Mouse (Mus musculus) ES-E14 (cell line): ENCODE results near the gene Rapgef2. TPM values are rescaled to one million over a fixed set of nuclear protein-coding genes. Genes with fewer than 3 reads are reported as not detected.

Experiments used
- DNase-seq: peaks from one replicate; pipeline ENCODE4 v3.0.0-alpha.2; 2013; ENCODE audit warnings: low read depth, low spot score
- H3K27ac ChIP-seq: 2 replicates; pipeline ENCODE4 v1.5.1; 2012; ENCODE audit warnings: low read depth, mild to moderate bottlenecking, low read length, moderate library complexity, mixed read lengths; ENCODE audit not compliant: poor library complexity, insufficient read depth, severe bottlenecking
- H3K36me3 ChIP-seq: 2 replicates; pipeline ENCODE4 v1.6.1; 2012; ENCODE audit warnings: mild to moderate bottlenecking, low read length, moderate library complexity, mixed read lengths; ENCODE audit not compliant: control insufficient read depth, poor library complexity, insufficient read depth, severe bottlenecking
- H3K4me1 ChIP-seq, 2 experiments: fragments of 150-350 bp in 1 of 2; sonication (generic) in 1 of 2; 2 replicates each; pipeline ENCODE4 v1.6.1; 2012; ENCODE audit warnings: low read length in 2 of 2, mild to moderate bottlenecking in 1 of 2, mixed read lengths in 1 of 2; ENCODE audit not compliant: control insufficient read depth in 2 of 2, insufficient read depth in 2 of 2, poor library complexity in 1 of 2
- H3K4me3 ChIP-seq, 2 experiments: fragments of 150-350 bp in 1 of 2; sonication (generic) in 1 of 2; 2 replicates each; pipeline ENCODE4 v1.5.1; 2012; ENCODE audit warnings: low read length in 2 of 2, low read depth in 1 of 2, mild to moderate bottlenecking in 1 of 2, mixed read lengths in 1 of 2; ENCODE audit not compliant: insufficient read depth in 1 of 2, poor library complexity in 1 of 2, severe bottlenecking in 1 of 2
- H3K9ac ChIP-seq: 2 replicates; pipeline ENCODE4 v1.6.1; 2012; ENCODE audit warnings: low read depth, mild to moderate bottlenecking, low read length, mixed read lengths; ENCODE audit not compliant: poor library complexity, insufficient read depth, severe bottlenecking
- H3K9me3 ChIP-seq: fragments of 150-350 bp; sonication (generic); 2 replicates; pipeline ENCODE4 v1.6.1; 2012; ENCODE audit warnings: low read depth, mild to moderate bottlenecking, low read length; ENCODE audit not compliant: control insufficient read depth, insufficient read depth
- CHD2 ChIP-seq: IDR thresholded peaks from 2 replicates; pipeline ENCODE4 v1.6.1; 2014; ENCODE audit warnings: mild to moderate bottlenecking, low read depth, low read length, inconsistent platforms
- HCFC1 ChIP-seq: IDR thresholded peaks from 2 replicates; pipeline ENCODE4 v1.6.1; 2012; ENCODE audit warnings: low read length, inconsistent platforms, borderline replicate concordance; ENCODE audit not compliant: insufficient read depth
- MAFK ChIP-seq: IDR thresholded peaks from 2 replicates; pipeline ENCODE4 v1.6.1; 2014; ENCODE audit warnings: mild to moderate bottlenecking, low read depth, low read length, inconsistent platforms; ENCODE audit not compliant: insufficient read depth
- ZC3H11A ChIP-seq: IDR thresholded peaks from 2 replicates; pipeline ENCODE4 v1.6.1; 2012; ENCODE audit warnings: low read depth, mild to moderate bottlenecking, inconsistent platforms, low read length, borderline replicate concordance
- ZNF384 ChIP-seq: IDR thresholded peaks from 2 replicates; pipeline ENCODE4 v1.6.1; 2012; ENCODE audit warnings: low read depth, low read length, inconsistent platforms
- in situ Hi-C, 2 experiments: fragments of 600-800 bp; cut with MboI; formaldehyde crosslinking; loops; one replicate each; pipeline ENCODE4 v1.15.1; 2025; ENCODE audit warnings: low sequenced_read_pairs in 2 of 2, inconsistent platforms in 1 of 2; ENCODE audit not compliant: unreplicated experiment in 2 of 2
- total RNA-seq: library from RNA; depleted of rRNA; stranded (reverse); fragments of 300-350 nt; gene quantifications from 2 replicates; pipeline ENCODE4 v1.2.3, GENCODE M21; 2012

Gene Rapgef2
- total RNA-seq, 1 experiment, result 12.0 TPM

GRCm38 (mm10) chr3:79242922-79243705, 43.2 kb downstream of the Rapgef2 start:
- H3K27ac ChIP-seq, result no peak overlapping the region
- TF ChIP-seq MAFK (no peak), HCFC1 (no peak), CHD2 (no peak), ZNF384 (no peak), ZC3H11A (no peak)
- no peaks in the 10 kb centered on the region for H3K36me3 ChIP-seq
- no peak for DNase-seq
- in situ Hi-C loops, result no loop called here
- H3K4me3 ChIP-seq, result no peak overlapping the region
- H3K9ac ChIP-seq, result no peak overlapping the region
- H3K9me3 ChIP-seq, result no peaks in the 10 kb centered on the region
- H3K4me1 ChIP-seq, result peaks cover 4 to 8% of the 10 kb centered on the region in 2 experiments; a peak in 3 of 4 replicates

GRCm38 (mm10) chr3:79242298-79242697, 44.0 kb downstream of the Rapgef2 start:
- no peak for DNase-seq
- in situ Hi-C loops, result no loop called here
- TF ChIP-seq CHD2, result no peak
- TF ChIP-seq HCFC1, result no peak
- Histone ChIP-seq H3K27ac (no peak overlapping the region), H3K9me3 (no peaks in the 10 kb centered on the region), H3K4me1 (peaks cover 8 to 9% of the 10 kb centered on the region in 2 experiments; a peak in 3 of 4 replicates), H3K9ac (no peak overlapping the region), H3K36me3 (no peaks in the 10 kb centered on the region), H3K4me3 (no peak overlapping the region)

DNA sequence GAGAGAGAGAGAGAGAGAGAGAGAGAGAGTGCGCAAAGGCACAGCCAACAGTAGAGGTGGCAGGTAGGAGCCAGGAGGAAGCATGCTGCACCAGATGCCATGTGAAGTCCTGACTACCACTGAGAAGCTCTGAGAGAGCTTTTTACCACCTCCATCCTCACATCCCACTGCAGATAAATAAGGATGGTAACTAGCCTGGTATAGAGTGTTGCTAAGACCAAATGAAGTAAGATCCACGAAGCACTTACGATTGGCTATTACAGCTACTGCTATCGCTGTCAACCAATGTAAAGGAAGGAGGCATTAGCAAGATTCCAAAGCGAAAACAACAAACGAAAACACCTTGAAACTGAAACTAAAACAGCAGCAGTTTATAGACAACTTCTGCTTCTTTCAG, 47.3 kb downstream of the Rapgef2 start:
- in situ Hi-C loops, result no loop called here
- H3K4me1 ChIP-seq, result peaks cover 5 to 7% of the 10 kb centered on the region in 2 experiments; a peak in 2 of 4 replicates
- no peaks in the 10 kb centered on the region for H3K9me3 ChIP-seq
- no peak for DNase-seq
- H3K36me3 ChIP-seq, result no peaks in the 10 kb centered on the region
- TF ChIP-seq HCFC1 (no peak), MAFK (no peak), CHD2 (no peak), ZNF384 (no peak), ZC3H11A (no peak)
- no peak overlapping the region for H3K27ac ChIP-seq
- H3K9ac ChIP-seq, result no peak overlapping the region
- no peak overlapping the region for H3K4me3 ChIP-seq

DNA sequence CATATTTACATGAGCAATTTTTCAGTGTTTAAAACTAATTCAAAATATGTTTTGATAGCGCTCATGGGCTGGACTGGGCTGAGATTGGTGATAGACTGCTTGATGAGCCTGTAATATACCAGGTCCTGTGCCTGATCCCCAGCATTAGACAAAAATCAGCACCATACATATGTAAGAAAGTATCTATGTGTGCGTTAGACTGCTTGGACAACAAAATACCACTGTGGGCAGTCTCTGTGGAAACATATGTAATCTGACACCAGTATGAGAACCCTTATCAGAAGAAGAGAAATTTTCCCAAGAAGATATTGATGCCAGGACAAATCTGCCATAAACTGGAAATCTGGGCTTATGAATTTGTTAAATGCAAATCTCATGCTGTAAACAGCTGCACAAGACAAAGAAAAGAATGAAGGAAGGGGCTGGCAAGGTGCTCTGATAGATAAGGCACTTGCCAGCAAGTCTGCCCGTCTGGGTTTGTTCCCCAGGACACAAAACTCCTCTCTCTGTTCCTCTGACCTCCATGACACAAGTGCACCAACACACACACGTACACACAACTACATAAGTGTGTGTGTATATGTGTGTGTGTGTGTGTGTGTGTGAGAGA, 47.8 kb downstream of the Rapgef2 start:
- TF ChIP-seq HCFC1, result no peak
- TF ChIP-seq CHD2, result no peak
- TF ChIP-seq ZNF384, result no peak
- TF ChIP-seq MAFK, result no peak
- TF ChIP-seq ZC3H11A, result no peak
- H3K9me3 ChIP-seq, result no peaks in the 10 kb centered on the region
- no peak for DNase-seq
- peaks cover 5 to 7% of the 10 kb centered on the region in 2 experiments; a peak in 2 of 4 replicates for H3K4me1 ChIP-seq
- H3K27ac ChIP-seq, result no peak overlapping the region
- in situ Hi-C loops, result no loop called here
- H3K36me3 ChIP-seq, result no peaks in the 10 kb centered on the region
- H3K9ac ChIP-seq, result no peak overlapping the region
- no peak overlapping the region for H3K4me3 ChIP-seq
